Mouse (Mus musculus) cerebellum, adult 2 months (tissue): ENCODE results near the gene Hvcn1.

Source experiments
- CTCF ChIP-seq: fragments of 200-500 bp; IDR thresholded peaks from 2 replicates; pipeline ENCODE4 v1.5.1; 2011; ENCODE audit warnings: low read depth, mild to moderate bottlenecking, control low read depth, low read length, moderate library complexity, borderline replicate concordance; ENCODE audit not compliant: insufficient read depth
- POLR2A ChIP-seq: fragments of 200-500 bp; IDR thresholded peaks from 2 replicates; pipeline ENCODE4 v1.6.1; 2011; ENCODE audit warnings: low read length, control low read depth, borderline replicate concordance; ENCODE audit not compliant: insufficient read depth

DNA sequence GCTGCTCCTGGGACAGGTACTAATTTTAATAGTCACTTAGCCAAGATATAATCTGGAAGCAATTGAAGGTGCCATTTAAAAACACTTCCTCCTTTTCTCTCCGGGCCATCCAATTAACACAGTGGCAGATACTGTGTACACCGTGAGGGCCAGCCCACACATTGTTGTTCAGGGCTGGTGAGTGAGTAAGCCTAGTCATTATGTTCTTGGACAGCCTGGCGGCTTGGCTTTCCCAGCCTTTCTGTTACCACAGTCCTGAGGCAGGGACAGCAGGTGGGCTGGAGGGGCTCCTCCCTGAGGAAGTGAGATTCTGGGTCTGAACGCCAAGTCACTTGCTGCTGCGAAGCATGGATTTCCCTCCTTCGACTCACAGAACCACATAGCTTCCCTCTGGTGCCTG, 26.9 kb upstream of the Hvcn1 start:
- TF ChIP-seq CTCF (no peak), POLR2A (no peak)
